Mouse (Mus musculus): ENCODE measurements around the gene Col4a3bp. TPM values are rescaled to one million over a fixed set of nuclear protein-coding genes. Genes with fewer than 3 reads are reported as not detected.

Gene Col4a3bp
- total and polyA plus RNA-seq, 3 experiments, result 7.0 to 14.8 (median 11.9) TPM

GRCm38 (mm10) chr13:96593621-96594020, 51.2 kb downstream of the Col4a3bp start:
- dilution Hi-C loops (cut with MboI; ENCODE audit: extremely low pct_ligation_motif_present, extremely low pct_unique_long_range_greater_than_20kb, low sequenced_read_pairs) (no loop called here), in situ Hi-C loops (cut with MboI; ENCODE audit: low pct_ligation_motif_present, low pct_unique_long_range_greater_than_20kb, low sequenced_read_pairs) (loop anchor here (5.0 kb wide), 1 partner anchor 161 kb away; no protein-coding TSS in a partner anchor)
- H3K9ac ChIP-seq (ENCODE audit: insufficient read depth, low read depth), result no peak overlapping the region
- TF ChIP-seq UBTF (IDR thresholded peaks at IDR 0.05; ENCODE audit: low read depth, low read length), result no peak
- no peak for TF ChIP-seq CHD2 (IDR thresholded peaks at IDR 0.05; ENCODE audit: low read length)
- TF ChIP-seq CTCF (conservative IDR thresholded peaks at IDR 0.05 in 1 of 2, IDR thresholded peaks at IDR 0.05 in 1 of 2; ENCODE audit: low read depth in 2 of 2, low read length in 2 of 2), result peak; percentile 16 to 91; a peak in 3 of 4 replicates
- TF ChIP-seq RCOR1 (conservative IDR thresholded peaks at IDR 0.05; ENCODE audit: low read depth, low read length), result no peak
- TF ChIP-seq MXI1 (IDR thresholded peaks at IDR 0.05; ENCODE audit: low read depth, low read length), result no peak
- TF ChIP-seq MAFK (IDR thresholded peaks at IDR 0.05; ENCODE audit: insufficient replicate concordance, low read length), result no peak
- no peak for TF ChIP-seq EP300 (IDR thresholded peaks at IDR 0.05; ENCODE audit: low read length)
- peak; percentile 76 for TF ChIP-seq ZC3H11A (IDR thresholded peaks at IDR 0.05; ENCODE audit: low read depth, low read length)
- TF ChIP-seq E2F4 (IDR thresholded peaks at IDR 0.05; ENCODE audit: insufficient replicate concordance, low read depth, low read length), result no peak
- TF ChIP-seq ZNF384 (IDR thresholded peaks at IDR 0.05; ENCODE audit: low read depth, low read length), result peak; percentile 82
- TF ChIP-seq ETS1 (conservative IDR thresholded peaks at IDR 0.05; ENCODE audit: low read depth, low read length), result no peak
- no peak for TF ChIP-seq ZMIZ1 (IDR thresholded peaks at IDR 0.05; ENCODE audit: low read depth, low read length)
- TF ChIP-seq SMC3 (IDR thresholded peaks at IDR 0.05; ENCODE audit: low read depth, low read length), result peak; percentile 91
- no peak for TF ChIP-seq IRF4 (IDR thresholded peaks at IDR 0.05; ENCODE audit: low read depth, low read length)
- TF ChIP-seq TCF12 (IDR thresholded peaks at IDR 0.05; ENCODE audit: low read depth, low read length), result no peak
- TF ChIP-seq BHLHE40 (IDR thresholded peaks at IDR 0.05; ENCODE audit: low read depth, low read length), result no peak
- 0 out of 2 replicates have a peak, but pooled peaks have one; percentile 21 for TF ChIP-seq MYC (IDR thresholded peaks at IDR 0.05; ENCODE audit: low read depth, low read length)
- no peak for TF ChIP-seq POLR2AphosphoS2 (IDR thresholded peaks at IDR 0.05; ENCODE audit: low read depth, low read length)
- TF ChIP-seq HCFC1 (IDR thresholded peaks at IDR 0.05; ENCODE audit: low read depth, low read length), result no peak
- TF ChIP-seq JUN (IDR thresholded peaks at IDR 0.05; ENCODE audit: insufficient read depth, low read depth, low read length), result no peak
- TF ChIP-seq MEF2A (IDR thresholded peaks at IDR 0.05; ENCODE audit: borderline replicate concordance, low read depth, low read length), result no peak
- no peak for TF ChIP-seq NELFE (IDR thresholded peaks at IDR 0.05; ENCODE audit: low read depth, low read length)
- no peak for TF ChIP-seq JUND (conservative IDR thresholded peaks at IDR 0.05; ENCODE audit: low read depth, low read length)
- peak; percentile 99 for TF ChIP-seq RAD21 (IDR thresholded peaks at IDR 0.05; ENCODE audit: low read depth, low read length)
- no peak for TF ChIP-seq SIN3A (IDR thresholded peaks at IDR 0.05; ENCODE audit: low read length)
- no peak for TF ChIP-seq POLR2A (IDR thresholded peaks at IDR 0.05; ENCODE audit: low read depth, low read length)
- TF ChIP-seq GABPA (IDR thresholded peaks at IDR 0.05; ENCODE audit: insufficient replicate concordance, low read depth, low read length), result no peak
- no peak for TF ChIP-seq MAZ (IDR thresholded peaks at IDR 0.05; ENCODE audit: low read depth, low read length)
- no peak for TF ChIP-seq KAT2A (IDR thresholded peaks at IDR 0.05; ENCODE audit: insufficient replicate concordance, low read length)
- TF ChIP-seq CHD1 (IDR thresholded peaks at IDR 0.05; ENCODE audit: low read depth, low read length), result no peak
- no peak for TF ChIP-seq TBP (conservative IDR thresholded peaks at IDR 0.05; ENCODE audit: low read depth, low read length)
- no peak for TF ChIP-seq NRF1 (IDR thresholded peaks at IDR 0.05; ENCODE audit: low read depth, low read length)
- no peak for TF ChIP-seq USF2 (conservative IDR thresholded peaks at IDR 0.05; ENCODE audit: low read depth, low read length)
- TF ChIP-seq PAX5 (IDR thresholded peaks at IDR 0.05; ENCODE audit: low read length), result no peak
- no peak for TF ChIP-seq ELF1 (IDR thresholded peaks at IDR 0.05; ENCODE audit: low read depth, low read length)
- no peak for TF ChIP-seq MAX (IDR thresholded peaks at IDR 0.05; ENCODE audit: low read length)
- no peak for TF ChIP-seq ZKSCAN1 (IDR thresholded peaks at IDR 0.05; ENCODE audit: borderline replicate concordance, low read depth, low read length)
- TF ChIP-seq USF1 (IDR thresholded peaks at IDR 0.05; ENCODE audit: low read depth, low read length), result no peak
- peak; percentile 38 for DNase-seq (ENCODE audit: extremely low read depth)
- no peaks in the 10 kb centered on the region for H3K79me2 ChIP-seq (replicated peaks; ENCODE audit: control insufficient read depth, extremely low read depth, insufficient read depth, poor library complexity, severe bottlenecking)
- no peaks in the 10 kb centered on the region for H3K9me3 ChIP-seq (replicated peaks; ENCODE audit: low read length)
- H3K4me3 ChIP-seq (replicated peaks in 1 of 3; ENCODE audit: low read depth in 2 of 3, low read length in 2 of 3, poor library complexity in 1 of 3), result no peak overlapping the region
- no peaks in the 10 kb centered on the region for H3K4me1 ChIP-seq (ENCODE audit: control insufficient read depth in 1 of 2, insufficient read depth in 2 of 2)
- H3K36me3 ChIP-seq (replicated peaks in 1 of 2; ENCODE audit: control insufficient read depth in 1 of 2, insufficient read depth in 1 of 2, low read length in 1 of 2), result peaks cover 2 to 8% of the 10 kb centered on the region in 2 experiments
- no peak overlapping the region for H3K4me2 ChIP-seq (ENCODE audit: insufficient read depth, low read depth, poor library complexity, severe bottlenecking)
- no peaks in the 10 kb centered on the region for H3K27me3 ChIP-seq (replicated peaks)
- H3K27ac ChIP-seq (ENCODE audit: insufficient read depth, low read depth), result no peak overlapping the region

All from CH12.LX (cell line).